Mouse (Mus musculus) lung, postnatal 0 days (tissue): ENCODE measurements at regions not wholly inside any gene's neighbourhood (a gene's known extent, or its start where the extent isn't known, plus 50 kb on each side); places are given as distances from the start of the nearest gene placed in this dataset.

Experiments
- ATAC-seq: fragments of 200-750 bp; cut with Nextera tagmentation; 2 replicates; pipeline ENCODE4 v1.8.0; 2017; ENCODE audit warnings: moderate library complexity
- DNase-seq: peaks from one replicate; pipeline ENCODE4 v3.0.0-alpha.2; 2016; ENCODE audit warnings: low spot score
- H3K27ac ChIP-seq: fragments of 300-500 bp; sonication (generic); 2 replicates; pipeline ENCODE4 v1.5.1; 2014; ENCODE audit warnings: antibody characterized with exemption, mild to moderate bottlenecking, low read length, mixed read lengths
- H3K27me3 ChIP-seq: fragments of 300-500 bp; sonication (generic); replicated peaks from 2 replicates; pipeline ENCODE4 v1.6.1; 2014; ENCODE audit warnings: low read length, mixed read lengths; ENCODE audit not compliant: insufficient read depth
- H3K36me3 ChIP-seq: fragments of 300-500 bp; sonication (generic); 2 replicates; pipeline ENCODE4 v1.6.1; 2014; ENCODE audit warnings: low read length, mixed read lengths; ENCODE audit not compliant: insufficient read depth
- H3K4me1 ChIP-seq: fragments of 300-500 bp; sonication (generic); 2 replicates; pipeline ENCODE4 v1.6.1; 2014; ENCODE audit warnings: antibody characterized with exemption, low read depth, low read length, mixed read lengths; ENCODE audit not compliant: insufficient read depth
- H3K4me2 ChIP-seq: fragments of 300-500 bp; sonication (generic); replicated peaks from 2 replicates; pipeline ENCODE4 v1.6.1; 2014; ENCODE audit warnings: low read depth, mild to moderate bottlenecking, low read length, moderate library complexity, mixed read lengths
- H3K4me3 ChIP-seq: fragments of 300-500 bp; sonication (generic); 2 replicates; pipeline ENCODE4 v1.5.1; 2014; ENCODE audit warnings: low read depth, low read length
- H3K9ac ChIP-seq: fragments of 300-500 bp; sonication (generic); replicated peaks from 2 replicates; pipeline ENCODE4 v1.6.1; 2014; ENCODE audit warnings: low read depth, mild to moderate bottlenecking
- H3K9me3 ChIP-seq: fragments of 300-500 bp; sonication (generic); 2 replicates; pipeline ENCODE4 v1.6.1; 2016; ENCODE audit warnings: low read length, mixed read lengths
- CTCF ChIP-seq: IDR thresholded peaks from 2 replicates; pipeline ENCODE4 v1.5.1; 2016; ENCODE audit warnings: antibody characterized with exemption, mild to moderate bottlenecking
- EP300 ChIP-seq: IDR thresholded peaks from 2 replicates; pipeline ENCODE4 v1.6.1; 2016; ENCODE audit warnings: antibody characterized with exemption, mild to moderate bottlenecking, control low read depth
- WGBS: fragments of 180-500 bp; shearing (Covaris S2); extraction: QIAGEN DNeasy Blood & Tissue Kit; methylation state at CpG from one replicate; pipeline ENCODE4 v1.1.7; 2014; 5-methylcytosine and 5-hydroxymethylcytosine counted together

DNA sequence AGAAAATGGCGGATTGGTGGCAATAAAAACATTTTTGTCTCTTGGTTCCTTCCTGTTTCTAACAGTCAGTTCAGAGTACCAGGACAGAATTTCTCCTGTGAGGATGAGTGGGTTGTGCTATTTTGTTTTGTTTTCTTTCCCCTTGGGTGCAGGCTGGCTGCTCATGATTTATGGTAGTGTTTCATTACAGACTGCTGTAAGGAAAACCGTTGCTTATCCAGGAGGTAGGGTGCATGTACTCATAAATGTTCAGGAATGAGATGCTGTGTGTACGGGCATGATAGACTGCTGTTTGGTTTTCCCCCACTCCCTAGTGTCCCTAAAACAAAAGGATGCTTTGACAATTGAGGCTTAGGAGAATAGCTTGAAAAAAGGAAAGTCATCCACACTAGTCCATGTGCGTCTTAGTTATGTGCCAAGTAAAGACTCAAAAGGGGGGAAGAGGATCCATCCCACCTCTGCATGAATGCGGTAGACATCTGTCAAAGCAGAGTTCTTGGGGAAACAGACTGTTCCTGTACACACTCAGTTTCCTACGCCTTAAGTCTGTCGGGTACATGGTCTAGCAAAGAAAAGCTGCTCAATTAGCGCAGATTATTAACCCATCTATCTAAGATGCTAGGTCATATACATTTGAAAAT lies 158.9 kb upstream of the Arid1b start:
- 72% methylated on average over 8 of the region's 8 CpGs for WGBS
- ATAC-seq (no peak), DNase-seq (no peak)

DNA sequence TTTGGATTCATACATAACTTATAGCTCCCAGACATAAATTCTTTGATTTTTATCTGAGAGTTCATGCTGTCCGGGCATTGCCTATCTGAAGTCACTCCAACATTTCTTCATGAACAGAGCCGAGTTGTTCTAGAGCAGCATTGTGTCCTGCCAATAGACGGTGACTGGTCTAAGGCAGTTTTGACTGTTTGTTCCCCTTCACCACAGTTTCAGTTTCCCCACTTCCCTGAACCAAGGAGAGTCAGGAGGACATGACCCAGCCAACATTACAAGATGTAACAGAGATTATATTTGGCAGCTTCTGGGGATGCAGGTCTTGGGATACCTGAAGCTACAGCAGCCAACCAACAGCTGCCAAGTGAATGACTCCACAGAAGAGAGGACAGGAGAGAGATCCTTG lies 154.0 kb upstream of the Arid1b start:
- no peak for TF ChIP-seq CTCF
- no peak for TF ChIP-seq EP300
- no peak overlapping the region for H3K27ac ChIP-seq
- DNase-seq (no peak), ATAC-seq (no peak)
- H3K4me1 ChIP-seq = no peaks in the 10 kb centered on the region
- no peak overlapping the region for H3K4me3 ChIP-seq
- no peak overlapping the region for H3K4me2 ChIP-seq
- H3K9me3 ChIP-seq = no peaks in the 10 kb centered on the region
- no peak overlapping the region for H3K9ac ChIP-seq
- no peaks in the 10 kb centered on the region for H3K36me3 ChIP-seq
- H3K27me3 ChIP-seq = no peaks in the 10 kb centered on the region
- WGBS = 89% methylated on average over 3 of the region's 3 CpGs

More for the DNA sequence above, 158.9 kb upstream of the Arid1b start:
- H3K36me3 ChIP-seq = no peaks in the 10 kb centered on the region
- no peaks in the 10 kb centered on the region for H3K9me3 ChIP-seq
- no peak overlapping the region for H3K27ac ChIP-seq
- H3K4me2 ChIP-seq = no peak overlapping the region
- H3K9ac ChIP-seq = no peak overlapping the region
- no peak overlapping the region for H3K4me3 ChIP-seq
- no peak for TF ChIP-seq CTCF
- TF ChIP-seq EP300 = no peak
- no peaks in the 10 kb centered on the region for H3K27me3 ChIP-seq
- H3K4me1 ChIP-seq = no peaks in the 10 kb centered on the region

DNA sequence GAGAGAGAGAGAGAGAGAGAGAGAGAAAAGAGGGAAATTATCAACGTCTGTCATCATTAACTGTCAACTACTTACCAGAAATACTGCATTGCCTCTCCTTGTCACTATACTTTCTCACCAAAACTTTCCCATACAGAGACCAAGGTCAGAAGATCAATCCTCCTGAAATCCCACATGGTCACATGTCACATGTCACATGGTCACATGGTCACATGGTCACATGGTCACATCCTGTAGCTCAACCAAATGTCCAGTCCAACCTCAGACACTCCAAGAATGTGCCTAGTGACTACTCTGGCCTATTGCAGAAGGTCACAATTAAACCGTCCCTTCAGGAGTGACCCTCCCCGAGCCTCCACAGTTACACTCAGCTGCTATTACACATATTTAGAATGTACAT lies 135.8 kb upstream of the Arid1b start:
- ATAC-seq (no peak), DNase-seq (no peak)
- Histone ChIP-seq H3K27ac (no peak overlapping the region), H3K4me3 (no peak overlapping the region), H3K9ac (no peak overlapping the region), H3K9me3 (no peaks in the 10 kb centered on the region), H3K4me1 (no peaks in the 10 kb centered on the region), H3K4me2 (no peak overlapping the region), H3K36me3 (no peaks in the 10 kb centered on the region), H3K27me3 (no peaks in the 10 kb centered on the region)
- WGBS = 81% methylated on average over 3 of the region's 3 CpGs
- TF ChIP-seq CTCF (no peak), EP300 (no peak)

DNA sequence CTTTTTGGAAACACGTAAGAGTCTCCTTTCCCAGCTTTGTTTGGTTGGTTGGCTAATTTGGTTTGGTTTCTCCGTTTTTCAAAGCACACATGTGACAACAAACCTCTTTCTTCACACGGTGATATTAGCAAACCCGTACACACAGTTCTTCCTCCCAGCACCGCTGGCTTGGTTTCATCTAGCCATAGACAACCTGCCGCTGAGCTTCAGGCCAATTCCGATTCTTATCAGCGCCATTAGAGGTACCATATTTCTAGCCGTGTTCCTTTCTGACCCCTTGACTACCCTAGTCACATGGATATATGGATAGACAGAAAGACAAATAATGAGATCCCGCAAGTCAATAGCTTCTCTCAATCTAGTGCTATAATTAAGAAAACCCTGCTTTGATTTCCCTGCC lies 129.2 kb upstream of the Arid1b start:
- ATAC-seq = no peak
- no peak overlapping the region for H3K4me2 ChIP-seq
- H3K36me3 ChIP-seq = no peaks in the 10 kb centered on the region

DNA sequence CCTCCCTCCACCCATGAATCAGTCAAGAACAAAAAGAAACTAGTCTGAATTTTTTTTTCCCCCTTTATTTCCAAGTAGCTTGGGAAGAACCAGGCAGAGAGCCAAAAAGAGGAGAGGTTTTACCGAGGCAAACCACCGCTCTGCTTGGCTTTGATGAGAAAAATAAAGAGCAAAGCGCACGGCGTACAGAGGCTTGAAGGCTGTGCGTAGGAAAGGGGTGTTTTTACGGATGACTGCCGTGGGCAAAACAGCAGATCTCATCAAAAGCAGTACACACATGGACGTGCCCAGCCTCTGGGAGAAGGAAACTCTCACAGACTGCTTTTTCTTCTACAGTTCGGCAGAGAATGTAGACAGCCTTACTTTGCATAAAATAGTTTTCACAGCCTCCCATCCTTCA lies 128.5 kb upstream of the Arid1b start:
- H3K9ac ChIP-seq = no peak overlapping the region
- H3K27me3 ChIP-seq = no peaks in the 10 kb centered on the region
- ATAC-seq = no peak
- no peaks in the 10 kb centered on the region for H3K36me3 ChIP-seq
- peak overlapping the region; percentile 12; the same call in 1 of the 2 replicates for H3K4me3 ChIP-seq
- WGBS = 24% methylated on average over 10 of the region's 10 CpGs
- H3K4me1 ChIP-seq = peaks cover 6% of the 10 kb centered on the region
- H3K4me2 ChIP-seq = peak overlapping the region; percentile 45
- no peak for TF ChIP-seq CTCF
- TF ChIP-seq EP300 = no peak
- H3K27ac ChIP-seq = no peak overlapping the region
- H3K9me3 ChIP-seq = no peaks in the 10 kb centered on the region
- peak; percentile 34 for DNase-seq

More for the DNA sequence above, 129.2 kb upstream of the Arid1b start:
- H3K27ac ChIP-seq = no peak overlapping the region
- H3K9ac ChIP-seq = no peak overlapping the region
- TF ChIP-seq CTCF = no peak
- TF ChIP-seq EP300 = no peak
- H3K27me3 ChIP-seq = no peaks in the 10 kb centered on the region
- WGBS = 77% methylated on average over 10 of the region's 10 CpGs
- no peak for DNase-seq
- H3K4me3 ChIP-seq = no peak overlapping the region
- H3K9me3 ChIP-seq = no peaks in the 10 kb centered on the region
- H3K4me1 ChIP-seq = peaks cover 6% of the 10 kb centered on the region

DNA sequence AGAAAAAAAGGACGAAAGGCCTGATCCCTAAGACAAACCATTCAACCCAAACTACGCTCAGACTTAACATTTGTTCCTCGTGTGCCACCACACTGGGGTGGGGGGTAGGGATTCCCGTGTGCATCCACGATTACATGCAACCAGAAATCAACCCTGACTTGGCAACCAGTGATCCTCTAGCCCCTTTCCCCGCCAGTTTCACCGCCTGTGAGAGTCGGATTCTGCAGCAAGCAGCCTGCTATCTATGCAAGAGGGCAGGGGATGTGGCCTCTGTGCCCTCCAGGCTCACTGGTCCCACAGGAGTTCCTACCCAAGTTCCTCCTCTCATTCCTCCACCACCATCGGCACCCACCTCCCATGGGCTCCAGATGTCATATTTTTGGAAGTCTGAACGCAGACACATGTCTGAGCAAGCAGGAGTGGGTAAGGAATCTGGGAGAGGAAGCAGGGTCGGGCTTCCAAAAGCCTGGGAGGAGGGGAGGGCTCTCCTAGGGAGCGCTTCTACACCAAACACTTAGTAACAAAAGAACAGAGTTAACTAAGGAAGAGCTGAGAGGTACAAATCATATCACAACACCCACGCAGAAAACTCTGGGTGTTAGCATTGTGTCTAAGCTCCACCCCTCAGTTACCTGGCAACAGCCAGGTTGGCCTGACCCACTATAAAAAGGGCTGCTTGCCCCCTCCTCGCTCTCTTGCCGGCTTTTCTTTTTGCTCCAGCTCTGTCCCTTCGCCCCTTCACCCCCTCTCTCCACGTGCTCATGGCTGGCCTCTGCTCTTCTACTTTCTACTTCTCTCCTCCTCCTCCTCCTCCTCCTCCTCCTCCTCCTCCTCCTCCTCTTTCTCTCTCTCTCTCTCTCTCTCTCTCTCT lies 127.9 kb upstream of the Arid1b start:
- H3K27me3 ChIP-seq = no peaks in the 10 kb centered on the region
- ATAC-seq (no peak), DNase-seq (no peak)
- H3K9ac ChIP-seq = no peak overlapping the region
- no peak overlapping the region for H3K27ac ChIP-seq
- TF ChIP-seq EP300 = no peak
- TF ChIP-seq CTCF = no peak
- 0 out of 2 replicates have a peak overlapping the region, but pooled peaks have one; percentile 12 for H3K4me3 ChIP-seq
- 36% methylated on average over 17 of the region's 17 CpGs for WGBS
- no peaks in the 10 kb centered on the region for H3K9me3 ChIP-seq
- H3K4me1 ChIP-seq = peaks cover 6% of the 10 kb centered on the region
- H3K36me3 ChIP-seq = no peaks in the 10 kb centered on the region
- peak overlapping the region; percentile 45 for H3K4me2 ChIP-seq
